Mouse (Mus musculus) brain, embryonic 14.5 days (tissue): ENCODE measurements at regions not wholly inside any gene's neighbourhood (a gene's known extent, or its start where the extent isn't known, plus 50 kb on each side); places are given as distances from the start of the nearest gene placed in this dataset.

Experiments
- CTCF ChIP-seq: fragments of 200-500 bp; IDR thresholded peaks from 2 replicates; pipeline ENCODE4 v1.5.1; 2012; ENCODE audit warnings: inconsistent platforms, mild to moderate bottlenecking, moderate library complexity, borderline replicate concordance; ENCODE audit not compliant: insufficient read depth, insufficient read length; ENCODE audit errors: extremely low read depth
- POLR2A ChIP-seq: fragments of 200-500 bp; IDR thresholded peaks from 2 replicates; pipeline ENCODE4 v1.6.1; 2012; ENCODE audit warnings: mild to moderate bottlenecking, inconsistent platforms, borderline replicate concordance; ENCODE audit not compliant: poor library complexity, insufficient read depth, insufficient read length, severe bottlenecking; ENCODE audit errors: extremely low read depth

DNA sequence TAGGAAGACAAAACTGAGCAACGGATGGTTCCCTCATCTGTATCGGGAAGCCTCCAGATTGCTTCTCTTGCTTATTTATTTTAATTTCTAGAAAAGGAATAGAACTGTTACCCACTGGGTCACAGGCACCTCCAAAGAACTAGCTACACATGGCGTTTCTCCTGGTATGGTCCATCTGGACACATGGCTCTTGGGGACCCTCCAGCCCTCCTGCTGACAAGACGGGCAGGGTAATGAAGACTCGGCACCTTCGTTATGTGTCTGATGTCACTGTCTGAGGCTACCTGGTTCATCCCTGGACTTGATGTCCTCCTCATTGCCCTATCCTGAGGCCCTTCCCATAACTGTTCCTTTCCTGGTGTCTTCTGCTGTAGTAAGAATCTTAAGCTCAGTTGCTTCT lies 170.3 kb upstream of the 9630041A04Rik start:
- TF ChIP-seq CTCF (no peak), POLR2A (no peak)
